Mouse (Mus musculus) spleen, embryonic (tissue): ENCODE results near the gene Xlr4c.
"Not testable (repeated sequence)": the region's sequence is repeated elsewhere in the genome, so short reads cannot be mapped to it uniquely, and the experiment has no call there.

Experiments
- CTCF ChIA-PET: fragments of 350-600 bp; sonication (Branson Sonifier 250); formaldehyde crosslinking; loops from one replicate; lab custom pipeline; 2022; lab: Charles Lee

Xlr4c gene

DNA sequence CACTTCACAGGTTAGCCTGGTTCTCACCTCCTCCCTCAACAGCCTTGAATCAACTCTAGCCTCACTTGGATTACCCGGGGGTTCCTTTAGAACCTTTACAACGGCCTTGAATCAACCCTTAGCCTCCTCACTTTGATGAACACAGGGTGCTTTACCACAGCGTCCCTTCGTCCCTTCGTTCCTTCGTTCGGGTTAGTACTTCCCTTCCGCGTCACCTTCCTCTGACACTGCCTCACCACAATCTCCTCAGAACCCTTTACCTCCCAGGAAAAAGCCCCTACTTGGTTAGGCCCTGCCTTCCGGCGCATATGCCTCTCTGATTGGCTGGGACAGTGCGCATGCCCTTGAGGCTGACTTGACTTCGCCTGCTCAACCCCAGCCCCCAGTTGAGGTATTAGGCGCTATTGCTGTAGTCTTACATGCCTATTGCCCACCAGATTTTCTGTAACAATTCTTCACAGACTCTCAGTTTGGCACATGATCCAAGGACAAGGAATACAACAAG is at the start of gene Xlr4c:
Gene Xlr4c, minus strand, starts transcription at position 310 of the 505 bp plus-strand sequence.
- CTCF ChIA-PET: not testable (repeated sequence)

DNA sequence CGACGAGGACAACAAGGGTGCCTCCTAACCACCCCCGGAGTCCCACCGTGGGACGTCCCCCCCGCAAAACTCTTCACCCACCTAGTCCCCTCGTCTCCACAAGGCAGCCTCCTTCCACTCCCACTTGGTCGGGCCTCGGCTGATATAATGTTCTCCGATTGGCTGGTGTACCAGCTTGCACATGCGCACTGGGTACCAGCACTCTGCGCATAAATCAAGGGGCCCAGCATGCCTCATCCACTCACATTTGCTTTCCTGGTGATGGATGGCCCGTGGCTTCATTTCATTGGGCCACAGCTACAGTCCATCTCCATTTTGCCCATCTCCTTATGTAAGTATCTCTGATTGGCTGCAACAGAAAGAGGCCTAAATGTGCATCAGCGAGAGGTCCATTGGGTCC is 22.3 kb upstream of the Xlr4c start, which contains the start of gene Xlr3c:
Gene Xlr3c, minus strand, starts transcription at position 121 of the 400 bp plus-strand sequence.
- CTCF ChIA-PET: not testable (repeated sequence)

DNA sequence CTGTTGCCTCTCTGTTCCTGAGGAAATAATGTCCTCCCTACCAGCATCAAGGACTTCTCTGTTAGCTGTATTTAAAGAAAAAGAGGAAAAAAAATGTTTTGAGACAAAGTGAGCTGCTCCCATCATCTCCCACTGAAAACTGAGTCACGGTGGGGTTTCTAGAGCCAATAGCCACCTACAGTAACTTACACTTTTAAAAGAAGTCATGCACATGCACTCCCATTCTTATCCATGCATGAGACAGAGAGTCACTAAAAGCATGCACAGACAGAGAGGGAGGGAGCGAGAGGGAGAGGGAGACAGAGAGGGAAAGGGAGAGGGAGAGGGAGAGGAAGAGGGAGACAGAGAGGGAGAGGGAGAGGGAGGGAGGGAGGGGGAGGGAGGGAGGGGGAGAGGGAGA is 19.5 kb upstream of the Xlr4c start:
- CTCF ChIA-PET: not testable (repeated sequence)

DNA sequence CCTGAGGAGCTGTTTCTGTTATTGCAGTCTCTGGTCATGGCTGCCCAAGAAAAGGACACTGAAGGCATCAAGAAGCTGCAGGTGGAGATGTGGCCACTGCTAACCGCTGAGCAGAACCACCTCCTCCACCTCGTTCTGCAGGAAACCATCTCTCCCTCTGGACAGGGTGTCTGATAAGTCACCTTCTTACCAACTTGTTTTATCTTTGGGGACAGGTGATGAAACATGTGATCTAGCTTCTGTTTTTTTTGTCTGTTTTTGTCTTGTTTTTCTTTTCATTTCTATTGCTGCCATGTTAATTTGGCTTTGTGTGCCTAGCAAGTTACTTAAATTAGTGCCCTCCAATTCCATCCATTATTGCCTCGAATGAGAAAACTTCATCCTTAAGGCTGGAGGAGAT is 13.6 kb downstream of the Xlr4c start:
- CTCF ChIA-PET: no interaction called here

DNA sequence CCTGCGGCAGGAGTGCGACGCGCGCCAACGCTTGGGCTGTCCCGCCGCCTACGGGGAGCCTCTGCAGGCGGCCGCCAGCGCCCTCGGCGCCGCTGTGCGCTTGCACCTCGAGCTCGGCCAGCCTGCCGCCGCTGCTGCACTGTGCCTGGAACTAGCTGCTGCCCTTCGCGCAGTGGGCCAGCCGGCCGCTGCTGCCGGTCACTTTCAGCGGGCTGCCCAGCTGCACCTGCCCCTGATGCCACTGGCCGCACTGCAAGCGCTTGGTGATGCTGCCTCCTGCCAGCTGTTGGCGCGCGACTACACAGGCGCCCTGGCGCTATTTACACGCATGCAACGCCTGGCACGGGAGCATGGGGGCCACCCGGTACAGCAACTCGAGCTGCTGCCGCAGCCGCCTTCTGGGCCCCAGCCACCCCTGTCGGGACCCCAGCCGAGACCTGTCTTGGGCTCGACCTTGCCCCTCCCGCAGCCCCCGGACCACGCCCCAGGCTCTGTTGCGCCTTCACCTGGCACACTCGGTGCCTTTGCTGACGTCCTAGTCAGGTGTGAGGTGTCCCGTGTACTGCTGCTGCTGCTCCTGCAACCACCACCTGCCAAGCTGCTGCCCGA is 14.2 kb downstream of the Xlr4c start:
- CTCF ChIA-PET: no interaction called here

DNA sequence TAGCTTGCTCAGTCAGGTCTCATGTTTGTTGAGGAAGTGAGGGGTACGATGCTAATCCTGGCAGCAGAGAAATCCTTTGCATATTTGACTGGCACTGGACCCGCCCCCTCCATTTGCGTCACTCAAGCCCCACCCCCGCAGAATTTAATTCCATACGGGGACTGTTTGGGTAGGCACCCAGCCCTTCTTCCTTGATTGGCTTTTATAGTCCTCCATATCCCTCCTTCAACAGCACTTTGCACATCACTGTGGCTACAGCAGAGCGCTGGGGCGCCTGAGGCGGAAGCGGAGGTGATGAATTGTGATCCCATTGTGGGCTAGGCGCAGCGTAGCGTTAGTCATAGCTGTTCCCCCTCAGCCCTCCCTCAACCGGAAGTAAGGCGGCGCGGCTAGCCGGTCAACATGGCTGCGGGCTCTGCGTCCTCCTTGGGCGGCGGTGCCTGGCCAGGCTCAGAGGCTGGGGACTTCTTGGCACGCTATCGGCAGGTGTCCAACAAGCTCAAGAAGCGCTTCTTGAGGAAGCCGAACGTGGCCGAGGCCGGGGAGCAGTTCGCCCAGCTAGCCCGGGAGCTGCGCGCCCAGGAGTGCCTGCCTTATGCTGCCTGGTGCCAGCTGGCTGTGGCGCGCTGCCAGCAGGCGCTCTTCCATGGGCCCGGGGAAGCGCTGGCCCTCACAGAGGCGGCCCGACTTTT is 14.9 kb downstream of the Xlr4c start, which contains the start of gene F8a:
Gene F8a, plus strand, starts transcription at position 378 of the 692 bp plus-strand sequence.
- CTCF ChIA-PET: no interaction called here

DNA sequence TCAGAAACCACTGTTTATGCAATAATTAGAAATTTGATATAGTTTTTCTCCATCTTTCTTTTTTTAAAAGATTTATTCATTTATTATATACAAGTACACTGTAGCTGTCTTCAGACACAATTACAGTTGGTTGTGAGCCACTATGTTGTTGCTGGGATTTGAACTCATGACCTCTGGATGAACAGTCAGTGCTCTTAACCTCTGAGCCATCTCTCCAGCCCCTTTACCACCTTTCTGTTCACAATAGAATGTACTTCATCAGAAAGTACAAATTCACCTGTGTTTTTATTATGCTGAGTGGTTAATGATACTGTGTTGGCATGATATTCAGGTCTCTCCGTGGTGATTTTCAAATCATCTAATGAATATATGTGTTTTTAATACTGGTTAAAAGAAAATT is 17.6 kb downstream of the Xlr4c start:
- CTCF ChIA-PET: no interaction called here

DNA sequence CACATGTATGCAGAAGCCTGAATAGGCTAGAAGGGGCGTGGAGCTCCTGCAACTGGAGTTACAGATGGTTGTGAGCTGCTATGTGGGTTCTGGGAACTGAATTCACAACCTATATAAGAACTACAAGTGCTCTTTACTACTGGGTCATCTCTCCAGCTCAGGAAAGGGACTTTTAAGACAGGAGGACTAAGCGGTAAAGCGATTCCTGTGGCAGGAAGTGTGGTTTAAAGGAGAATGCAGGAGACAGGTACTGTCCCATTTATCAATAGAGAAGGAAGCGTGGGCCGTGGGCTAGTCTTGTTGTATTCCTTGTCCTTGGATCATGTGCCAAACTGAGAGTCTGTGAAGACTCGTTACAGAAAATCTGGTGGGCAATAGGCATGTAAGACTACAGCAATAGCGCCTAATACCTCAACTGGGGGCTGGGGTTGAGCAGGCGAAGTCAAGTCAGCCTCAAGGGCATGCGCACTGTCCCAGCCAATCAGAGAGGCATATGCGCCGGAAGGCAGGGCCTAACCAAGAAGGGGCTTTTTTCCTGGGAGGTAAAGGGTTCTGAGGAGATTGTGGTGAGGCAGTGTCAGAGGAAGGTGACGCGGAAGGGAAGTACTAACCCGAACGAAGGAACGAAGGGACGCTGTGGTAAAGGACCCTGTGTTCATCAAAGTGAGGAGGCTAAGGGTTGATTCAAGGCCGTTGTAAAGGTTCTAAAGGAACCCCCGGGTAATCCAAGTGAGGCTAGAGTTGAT is 28.9 kb downstream of the Xlr4c start, which contains the start of gene Xlr4b:
Gene Xlr4b, plus strand, starts transcription at position 515 of the 746 bp plus-strand sequence.
- CTCF ChIA-PET: not testable (repeated sequence)

DNA sequence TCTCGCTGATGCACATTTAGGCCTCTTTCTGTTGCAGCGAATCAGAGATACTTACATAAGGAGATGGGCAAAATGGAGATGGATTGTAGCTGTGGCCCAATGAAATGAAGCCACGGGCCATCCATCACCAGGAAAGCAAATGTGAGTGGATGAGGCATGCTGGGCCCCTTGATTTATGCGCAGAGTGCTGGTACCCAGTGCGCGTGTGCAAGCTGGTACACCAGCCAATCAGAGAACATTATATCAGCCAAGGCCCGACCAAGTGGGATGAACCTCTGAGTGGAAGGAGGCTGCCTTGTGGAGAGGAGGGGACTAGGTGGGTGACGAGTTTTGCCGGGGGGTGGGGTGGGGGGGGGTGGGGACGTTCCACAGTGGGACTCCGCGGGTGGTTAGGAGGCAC is 51.0 kb downstream of the Xlr4c start, which contains the start of gene Xlr3b:
Gene Xlr3b, plus strand, starts transcription at position 274 of the 400 bp plus-strand sequence.
- CTCF ChIA-PET: not testable (repeated sequence)
